8 mouse cellular contexts compared by ENCODE assay signal in the genomic region with DNA sequence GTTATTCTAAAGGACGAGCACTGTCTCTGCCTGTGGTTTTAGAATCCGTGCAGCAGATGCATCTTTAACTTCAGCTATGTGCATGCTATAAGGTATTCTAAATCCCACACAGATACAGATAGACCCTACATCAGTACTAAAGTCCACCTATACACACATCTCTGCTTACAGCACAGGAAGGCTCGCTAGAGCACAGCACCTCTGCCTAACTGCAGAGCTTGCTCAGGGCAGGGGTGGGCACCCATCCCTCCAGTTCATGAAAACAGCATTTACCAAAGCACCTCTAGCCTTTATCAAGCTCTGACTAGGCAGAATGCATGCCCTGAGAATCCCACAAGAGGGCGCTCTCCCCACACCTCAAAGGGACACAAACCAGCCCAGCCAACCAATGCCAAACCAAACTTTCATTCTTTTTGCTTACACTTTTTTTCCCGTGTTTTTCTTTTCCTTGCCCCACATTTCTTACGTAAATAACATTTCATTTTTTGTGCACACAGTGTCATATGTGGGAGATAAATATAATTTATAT.
DNase-seq lines count a peak whose midpoint lies in the region; ATAC-seq lines count a peak whose summit lies in the region.

No protein-coding gene starts in this region.

- ATAC-seq in common myeloid progenitor, adult 5-6 weeks (replicated peaks; ENCODE audit: low read depth, poor library complexity, severe bottlenecking): peak; percentile 81
- peak; percentile 82 for ATAC-seq in granulocyte monocyte progenitor cell, adult 5-6 weeks (replicated peaks; ENCODE audit: poor library complexity, severe bottlenecking)

- DNase-seq in 416B (ENCODE audit: low read depth): peak; percentile 58
- DNase-seq in T-cell, adult 2 months (ENCODE audit: low spot score): peak; percentile 3
- DNase-seq in kidney, postnatal 36 days: peak; percentile 74 to 88
- DNase-seq in lung, adult 18-20 months: peak; percentile 44 to 54
- peak; percentile 72 for DNase-seq in ovary, postnatal 14 days (ENCODE audit: low spot score)
- DNase-seq in urinary bladder, postnatal 10 days (ENCODE audit: low spot score): peak; percentile 50

Comparison
In these comparisons a context has a peak if more than half of its experiments do, and no peak if none do; other contexts are left out.
1. Peak in every context shown above with its lines: DNase-seq and ATAC-seq.
2. DNase-seq: peak in every context shown above with its lines; median percentile 81 in kidney, postnatal 36 days; 72 in ovary, postnatal 14 days; 58 in 416B; 50 in urinary bladder, postnatal 10 days; 49 in lung, adult 18-20 months; 3 in T-cell, adult 2 months.